Mouse (Mus musculus): ENCODE results near the gene Acvr1b. TPM values are rescaled to one million over a fixed set of nuclear protein-coding genes. Genes with fewer than 3 reads are reported as not detected.

Gene Acvr1b
- total RNA-seq (2023): 10 to 100 TPM; 22.8 to 30.3 TPM

DNA sequence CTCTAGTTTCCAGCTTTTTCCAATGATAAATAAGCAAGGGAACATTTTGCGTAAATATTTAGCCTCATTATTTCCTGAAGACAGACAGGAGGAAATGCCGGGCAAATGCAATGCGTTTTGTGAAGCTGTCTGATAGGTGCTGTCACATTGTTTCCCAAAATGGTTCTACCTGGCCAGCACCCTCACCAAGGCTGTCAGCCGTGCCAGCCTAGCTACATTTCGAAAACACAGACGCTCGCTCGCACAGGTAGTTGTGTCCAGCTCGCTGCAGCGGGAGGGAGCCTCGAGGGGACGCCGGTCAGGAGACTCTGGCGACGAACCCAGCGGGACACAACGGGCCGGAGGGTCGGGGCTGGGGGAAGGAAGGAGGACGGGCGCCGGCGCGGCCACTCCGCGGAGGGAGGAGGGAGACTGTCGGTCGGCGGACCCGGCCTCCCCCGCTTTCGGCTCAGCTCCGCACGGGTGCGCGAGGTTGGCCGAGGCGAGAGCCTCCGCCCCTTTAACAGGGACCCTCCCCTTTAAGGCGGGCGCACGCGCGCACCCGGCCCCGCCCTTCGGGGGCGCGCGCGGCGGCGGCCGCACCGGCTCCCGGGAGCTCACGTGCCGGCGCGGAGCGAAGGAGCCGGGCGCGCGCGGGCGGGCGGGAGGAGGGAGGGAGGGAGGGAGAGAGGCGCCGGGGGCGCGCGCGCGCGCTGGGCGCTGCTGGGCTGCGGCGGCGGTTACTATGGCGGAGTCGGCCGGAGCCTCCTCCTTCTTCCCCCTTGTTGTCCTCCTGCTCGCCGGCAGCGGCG is at the start of gene Acvr1b:
Gene Acvr1b (plus strand): TSS at position 647 of the 791 bp plus-strand sequence.

DNA sequence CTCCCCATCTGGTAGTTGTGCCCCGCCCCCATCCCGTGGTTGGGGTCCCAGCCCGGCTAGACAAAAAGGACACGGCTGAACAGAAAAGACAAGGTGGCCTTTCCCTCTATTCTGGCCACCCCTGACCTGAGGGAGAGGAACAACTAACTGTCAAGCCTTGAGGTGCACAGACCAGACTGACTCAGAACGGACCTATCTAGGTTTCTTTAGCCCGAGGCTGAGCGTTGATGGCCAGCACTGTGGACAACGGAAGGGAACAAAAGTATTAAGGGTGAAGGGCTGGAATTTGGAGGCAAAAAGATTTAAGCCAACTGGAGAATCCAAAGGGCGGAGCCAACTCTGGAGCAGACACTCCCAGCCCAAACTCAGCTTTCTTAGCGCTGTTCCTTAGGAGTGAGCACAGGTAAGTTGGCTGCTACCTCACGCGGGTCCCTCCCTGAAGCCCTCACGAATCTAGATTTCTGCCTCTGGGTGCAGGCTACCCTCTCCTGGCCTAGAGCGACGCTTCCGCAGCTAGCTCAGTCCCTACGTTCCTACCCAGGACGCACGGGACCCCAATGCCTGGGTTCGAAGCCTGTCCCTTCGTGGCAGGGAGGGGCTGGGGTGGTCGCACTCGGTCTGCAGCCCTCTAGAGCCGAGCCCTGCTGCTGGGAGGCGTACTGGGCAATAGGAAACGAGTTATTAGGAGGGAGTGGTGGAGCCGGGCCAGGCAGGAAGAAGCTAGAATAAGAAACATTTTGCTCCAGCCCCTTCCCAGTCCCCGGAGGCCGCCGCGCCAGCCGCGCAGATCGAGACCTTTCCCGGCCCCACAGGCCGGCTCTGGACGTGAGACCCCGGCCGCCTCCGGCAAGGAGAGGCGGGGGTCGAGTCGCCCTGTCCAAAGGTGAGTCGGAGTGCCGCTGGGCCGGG is 45.4 kb upstream of the Acvr1b start, which contains the start of gene Acvrl1:
Gene Acvrl1 (plus strand): TSS at position 342 of the 909 bp plus-strand sequence.

DNA sequence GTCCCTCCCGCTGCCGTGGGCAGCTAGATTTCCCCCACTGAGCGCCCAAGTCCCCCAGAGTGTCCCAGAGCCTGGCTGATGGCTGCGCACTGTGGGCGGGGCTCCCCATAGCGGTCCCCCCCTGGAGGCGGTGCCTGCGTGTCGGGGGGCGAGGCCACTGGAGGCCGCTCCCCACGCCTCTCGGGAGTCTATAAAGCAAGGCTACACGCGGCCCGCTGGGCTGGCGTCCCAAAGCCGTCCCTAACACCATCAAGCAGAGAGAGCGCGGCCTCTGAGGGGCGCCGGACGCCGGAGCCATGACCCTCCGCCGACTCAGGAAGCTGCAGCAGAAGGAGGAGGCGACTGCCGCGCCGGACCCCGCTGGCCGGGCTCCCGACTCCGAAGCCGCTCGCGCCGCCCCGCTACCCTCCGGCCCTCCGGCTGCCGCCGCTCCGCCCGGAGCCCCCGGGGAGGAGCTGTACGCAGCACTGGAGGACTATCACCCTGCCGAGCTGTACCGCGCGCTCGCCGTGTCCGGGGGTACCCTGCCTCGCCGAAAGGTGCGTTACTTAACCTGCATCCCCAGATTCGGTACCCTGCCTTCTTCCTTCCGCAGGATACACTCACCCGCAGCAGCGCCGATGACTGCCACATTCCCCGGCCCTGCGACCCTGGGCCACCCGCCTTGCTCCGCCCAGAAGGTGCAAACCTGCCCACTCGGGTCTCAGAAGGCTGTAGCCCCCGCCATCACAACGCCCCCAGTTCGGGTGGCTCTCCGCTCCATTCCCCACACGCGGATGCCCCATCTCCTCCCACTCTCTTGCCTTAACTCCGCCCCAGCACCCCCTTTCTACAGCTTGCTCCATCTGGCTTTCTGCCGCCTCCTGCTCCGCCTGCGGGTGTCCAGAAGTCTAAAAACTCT is 50.4 kb downstream of the Acvr1b start, which contains the start of gene Grasp:
Gene Grasp (plus strand): TSS at position 183 of the 901 bp plus-strand sequence.

DNA sequence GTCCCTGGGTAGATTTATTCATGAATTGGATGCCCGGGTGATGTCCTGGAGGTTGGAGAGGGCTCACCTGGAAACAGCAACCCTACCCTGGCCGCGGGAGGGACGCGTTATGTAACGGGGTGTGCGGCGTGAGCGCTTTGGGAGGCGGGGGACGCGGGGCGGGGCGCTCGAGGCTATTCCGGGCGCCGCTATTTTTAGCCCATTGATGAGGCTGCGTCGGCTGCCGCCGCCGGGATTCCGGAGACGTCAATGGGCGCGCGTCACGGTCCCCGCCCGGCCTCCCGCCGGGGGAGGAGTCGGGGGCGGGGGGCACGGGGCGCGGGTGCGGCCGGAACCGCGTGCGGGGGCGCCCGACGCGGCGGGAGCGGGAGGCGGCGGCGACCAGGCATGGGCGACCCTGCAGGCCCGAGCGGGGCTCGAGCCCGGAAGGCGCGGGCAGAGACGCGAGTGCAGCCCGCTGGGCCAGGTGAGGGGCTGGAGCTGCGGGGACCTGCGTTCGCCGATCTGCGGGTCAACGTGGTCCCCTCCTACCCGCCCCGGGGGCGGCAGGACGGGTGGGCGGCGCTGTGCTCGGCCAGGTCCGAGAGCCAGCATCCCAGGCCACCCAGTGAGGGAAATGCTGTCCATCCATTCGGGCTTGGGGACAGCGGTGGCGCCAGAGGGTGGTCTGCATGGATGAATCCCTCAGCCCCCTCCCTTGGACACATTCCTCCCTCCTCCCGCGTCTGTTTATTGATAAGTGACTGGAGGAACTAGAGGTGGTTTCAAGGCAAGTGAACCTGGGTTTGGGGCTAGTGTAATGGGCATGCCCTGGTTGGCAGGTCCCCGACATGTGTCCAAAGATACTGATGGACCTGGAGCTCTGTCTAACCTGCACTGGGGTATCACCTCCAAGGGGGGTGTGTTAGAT is 80.3 kb downstream of the Acvr1b start, which contains the start of gene Nr4a1:
Gene Nr4a1 (plus strand): TSS at position 384 of the 910 bp plus-strand sequence.

Other genes starting within 250 kb of the Acvr1b start
- not detected for gene Gm47841, start 126.7 kb upstream of the Acvr1b start, total RNA-seq (2023)
- gene Fignl2, start 95.5 kb upstream of the Acvr1b start, total RNA-seq (2023): not detected
- not detected for gene Ankrd33, start 58.3 kb upstream of the Acvr1b start, total RNA-seq (2023)
- 1 to 10 TPM in 1 of 2 experiments, under 1 TPM in 1; 0.99 to 2.0 TPM for gene Acvrl1, start 45.5 kb upstream of the Acvr1b start, total RNA-seq (2023)
- 10 to 100 TPM in 1 of 2 experiments, 1 to 10 TPM in 1; 5.9 to 13.9 TPM for gene Grasp, start 50.1 kb downstream of the Acvr1b start, total RNA-seq (2023)
- gene Nr4a1, start 80.2 kb downstream of the Acvr1b start, total RNA-seq (2023): 100 to 1,000 TPM; 248 to 368 TPM
- 10 to 100 TPM; 75.5 to 76.0 TPM for gene Atg101, start 110.2 kb downstream of the Acvr1b start, total RNA-seq (2023)
- 1 to 10 TPM in 1 of 2 experiments, not detected in 1; 1.0 TPM for gene 6030408B16Rik, start 119.1 kb downstream of the Acvr1b start, total RNA-seq (2023)
- gene Krt80, start 196.1 kb downstream of the Acvr1b start, total RNA-seq (2023): not detected
- gene Krt7, start 237.0 kb downstream of the Acvr1b start, total RNA-seq (2023): not detected